Comparison of ENCODE assay signal across 32 mouse cellular contexts in the genomic region with DNA sequence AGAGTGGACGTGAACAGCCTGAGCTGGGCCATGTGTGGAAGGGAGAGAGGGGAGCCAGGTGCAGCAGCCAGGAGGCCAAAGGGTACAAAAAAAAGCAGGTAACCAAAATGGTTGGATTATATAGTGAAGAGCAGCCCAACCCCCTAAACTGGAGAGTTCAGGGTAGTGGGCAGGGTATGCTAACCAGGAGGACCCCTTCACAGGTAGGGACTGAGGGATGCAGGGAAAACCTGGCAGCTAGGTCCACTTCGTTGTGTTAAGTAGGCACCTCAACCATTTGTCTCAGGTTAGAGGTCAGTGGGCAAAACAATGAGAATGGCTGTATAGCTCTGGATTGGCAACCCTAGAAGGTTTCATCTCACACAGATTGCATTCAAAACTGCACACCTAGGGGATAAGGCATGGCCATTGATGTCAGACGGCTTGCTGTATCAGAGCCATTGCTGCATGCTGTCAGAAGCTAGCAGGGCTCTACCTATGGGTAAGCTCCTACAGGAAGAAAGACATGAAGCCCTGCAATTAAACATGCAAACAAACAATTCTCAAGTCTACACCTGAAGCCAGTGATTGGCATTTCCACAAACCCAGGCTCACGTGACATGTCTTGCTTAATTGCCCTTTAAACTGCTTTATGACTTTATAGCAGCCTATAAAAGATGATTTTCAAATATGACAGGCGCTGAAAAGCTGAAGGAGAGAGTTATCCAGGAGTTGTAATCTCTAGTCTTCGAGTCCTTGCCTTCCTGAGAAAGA. TPM values are rescaled to one million over a fixed set of nuclear protein-coding genes. Genes with fewer than 3 reads are reported as not detected.
DNase-seq lines count a peak whose midpoint lies in the region; ATAC-seq and TF ChIP-seq lines count a peak whose summit lies in the region.
"Had no signal": no experiment of that assay in that cellular context is flagged by ENCODE, and none has a peak within 500 bp of the region (broad histone marks: within the 10 kb centered on the region; RNA-seq: fewer than 3 reads in every experiment).

No protein-coding gene starts in this region.

- peak overlapping the region; percentile 4; the same call in 1 of the 2 replicates for H3K27ac ChIP-seq in liver, embryonic 13.5 days
- H3K27ac ChIP-seq in liver, postnatal 0 days (ENCODE audit: low read depth): no peak overlapping the region
- H3K27ac ChIP-seq in intestine, embryonic 15.5 days: 0 out of 2 replicates have a peak overlapping the region, but pooled peaks have one; percentile 27
- H3K27ac ChIP-seq: embryonic facial prominence, embryonic 10.5 days; embryonic facial prominence, embryonic 13.5 days; forebrain, embryonic 12.5 days; forebrain, embryonic 15.5 days; heart, embryonic 15.5 days; hindbrain, embryonic 10.5 days; hindbrain, embryonic 14.5 days had no signal

- H3K4me2 ChIP-seq in liver, embryonic 13.5 days: no peak overlapping the region
- H3K4me2 ChIP-seq in liver, postnatal 0 days (ENCODE audit: low read depth, low read length): no peak overlapping the region
- peak overlapping the region; percentile 37 for H3K4me2 ChIP-seq in intestine, embryonic 15.5 days (replicated peaks)
- H3K4me2 ChIP-seq: embryonic facial prominence, embryonic 13.5 days; forebrain, embryonic 12.5 days; forebrain, embryonic 15.5 days; heart, embryonic 12.5 days; heart, embryonic 15.5 days; hindbrain, embryonic 14.5 days had no signal

- peaks cover 19% of the 10 kb centered on the region for H3K4me1 ChIP-seq in liver, embryonic 13.5 days (replicated peaks)
- peaks cover 2% of the 10 kb centered on the region; the same call in 1 of the 2 replicates for H3K4me1 ChIP-seq in liver, postnatal 0 days (ENCODE audit: insufficient read depth)
- H3K4me1 ChIP-seq in intestine, embryonic 15.5 days (replicated peaks): no peaks in the 10 kb centered on the region
- H3K4me1 ChIP-seq: embryonic facial prominence, embryonic 10.5 days; embryonic facial prominence, embryonic 13.5 days; forebrain, embryonic 12.5 days; heart, embryonic 12.5 days; heart, embryonic 15.5 days; hindbrain, embryonic 10.5 days had no signal

- H3K4me3 ChIP-seq in liver, embryonic 13.5 days (replicated peaks): no peak overlapping the region
- no peak overlapping the region for H3K4me3 ChIP-seq in liver, postnatal 0 days (ENCODE audit: low read depth, low read length)
- no peak overlapping the region for H3K4me3 ChIP-seq in intestine, embryonic 15.5 days (replicated peaks)
- H3K4me3 ChIP-seq: embryonic facial prominence, embryonic 10.5 days; embryonic facial prominence, embryonic 13.5 days; erythroblast, embryonic 14.5 days; forebrain, embryonic 12.5 days; forebrain, embryonic 15.5 days; heart, embryonic 12.5 days; heart, embryonic 15.5 days; hindbrain, embryonic 10.5 days had no signal

- 66% methylated on average over 6 of the region's 6 CpGs for WGBS in liver, embryonic 13.5 days (ENCODE audit: insufficient replicate concordance)
- WGBS in liver, postnatal 0 days (ENCODE audit: insufficient replicate concordance): 75% methylated on average over 6 of the region's 6 CpGs
- 56% methylated on average over 6 of the region's 6 CpGs for WGBS in intestine, embryonic 15.5 days
- WGBS in large intestine, adult 2 months: 29% methylated on average over 6 of the region's 6 CpGs

- no peak for DNase-seq in liver, embryonic 13.5 days
- no peak for DNase-seq in liver, postnatal 0 days
- peak; percentile 85 for DNase-seq in large intestine, adult 2 months (ENCODE audit: low read depth, low spot score)
- no peak for DNase-seq in lung, postnatal 10 days
- no peak for DNase-seq in layer of hippocampus, postnatal 10 days (ENCODE audit: low spot score in 2 of 2)
- no peak for DNase-seq in right cerebral cortex, adult 2 months (ENCODE audit: low spot score in 2 of 2)
- DNase-seq: adrenal gland, postnatal 14 days; B cell, adult 2 months; cerebellum, adult 11-12 months; cerebellum, adult 8-10 months; cerebellum, postnatal 10 days; cerebellum, postnatal 36 days; embryo, embryonic 11 days; gastrocnemius, postnatal 25 days; heart, adult 18-20 months; heart, postnatal 10 days; heart, postnatal 36 days had no signal

- 0 out of 2 replicates have a peak, but pooled peaks cover 2% of the 10 kb centered on the region for H3K27me3 ChIP-seq in liver, embryonic 13.5 days
- no peaks in the 10 kb centered on the region for H3K27me3 ChIP-seq in liver, postnatal 0 days (ENCODE audit: insufficient read depth, low read length)
- H3K27me3 ChIP-seq in intestine, embryonic 15.5 days (replicated peaks): no peaks in the 10 kb centered on the region
- H3K27me3 ChIP-seq: CH12.LX; embryonic facial prominence, embryonic 13.5 days; forebrain, embryonic 12.5 days; forebrain, embryonic 15.5 days; heart, embryonic 15.5 days; Patski had no signal

- no peak for TF ChIP-seq CTCF in liver, postnatal 0 days (IDR thresholded peaks at IDR 0.05; ENCODE audit: low read depth)

- H3K9me3 ChIP-seq in liver, embryonic 13.5 days (replicated peaks): no peaks in the 10 kb centered on the region
- no peaks in the 10 kb centered on the region for H3K9me3 ChIP-seq in liver, postnatal 0 days (ENCODE audit: low read length)
- no peaks in the 10 kb centered on the region for H3K9me3 ChIP-seq in intestine, embryonic 15.5 days
- H3K9me3 ChIP-seq: embryonic facial prominence, embryonic 10.5 days; embryonic facial prominence, embryonic 13.5 days; forebrain, embryonic 12.5 days; forebrain, embryonic 15.5 days; G1E; heart, embryonic 12.5 days; heart, embryonic 15.5 days; hindbrain, embryonic 10.5 days had no signal

- ATAC-seq in liver, embryonic 13.5 days (ENCODE audit: low read depth): no peak
- ATAC-seq in liver, postnatal 0 days: no peak
- ATAC-seq in intestine, embryonic 15.5 days: peak; percentile 90
- ATAC-seq: Patski had no signal

- TF ChIP-seq EP300 in liver, postnatal 0 days (IDR thresholded peaks at IDR 0.05; ENCODE audit: low read depth): no peak

- peaks cover 36% of the 10 kb centered on the region for H3K36me3 ChIP-seq in liver, embryonic 13.5 days
- peaks cover 26% of the 10 kb centered on the region for H3K36me3 ChIP-seq in liver, postnatal 0 days (replicated peaks; ENCODE audit: insufficient read depth, low read length)
- H3K36me3 ChIP-seq in intestine, embryonic 15.5 days: peaks cover 17% of the 10 kb centered on the region

- no peak overlapping the region for H3K9ac ChIP-seq in liver, embryonic 13.5 days
- H3K9ac ChIP-seq in liver, postnatal 0 days (replicated peaks): no peak overlapping the region
- H3K9ac ChIP-seq in intestine, embryonic 15.5 days: no peak overlapping the region
- H3K9ac ChIP-seq: embryonic facial prominence, embryonic 13.5 days; forebrain, embryonic 12.5 days; forebrain, embryonic 15.5 days; heart, embryonic 12.5 days; heart, embryonic 15.5 days; hindbrain, embryonic 14.5 days had no signal

RNA-seq across cellular contexts. Expression of a gene that starts 23.2 kb away (rescaled TPM):
- polyA plus RNA-seq in liver, embryonic 13.5 days (2015; fragmentation: Nextera tagmentation; extraction: Ambion mirVana): 10.4 and 12.5 TPM in 2 replicates
- polyA plus RNA-seq in liver, postnatal 0 days (2015; fragmentation: Nextera tagmentation; extraction: Ambion mirVana): 8.0 and 9.1 TPM in 2 replicates
- 2.3 TPM in 2 replicates for polyA plus RNA-seq in intestine, embryonic 15.5 days (2015; fragmentation: Nextera tagmentation; extraction: Ambion mirVana)
- 5.9 and 10.8 TPM in 2 replicates for polyA plus RNA-seq in large intestine, adult 2 months (2012; rRNA removed)
- total RNA-seq in layer of hippocampus, postnatal 10 days (2021): 10 to 100 TPM; 16.7 to 19.0 TPM
- total RNA-seq: adrenal gland, adult 18-20 months; CH12.LX; gastrocnemius, adult 8-10 months; gastrocnemius, postnatal 25 days; heart, adult 18-20 months; heart, postnatal 10 days; heart, postnatal 36 days had no signal
- polyA plus RNA-seq: Patski had no signal
